Comparison of ENCODE assay signal across 9 mouse cellular contexts in the genomic region with DNA sequence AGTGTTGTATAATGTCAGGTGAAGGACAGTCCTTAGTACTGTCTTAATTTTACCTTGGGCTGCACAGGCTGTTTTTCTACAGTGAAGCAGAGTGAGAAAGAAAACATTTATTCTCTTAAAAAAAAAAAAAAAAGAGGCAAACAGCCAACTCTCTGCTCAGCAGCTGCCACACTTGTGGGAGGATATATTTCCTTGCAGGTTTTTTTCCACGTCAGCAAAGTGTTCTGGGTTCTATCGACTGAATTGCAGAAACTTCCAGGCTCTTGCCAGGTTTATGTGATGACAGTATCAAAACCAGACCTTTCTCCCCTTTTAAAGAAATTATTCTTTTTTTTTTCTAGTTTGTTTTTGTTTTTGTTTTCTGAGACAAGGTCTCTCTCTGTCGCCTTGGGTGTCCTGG. TPM values are rescaled to one million over a fixed set of nuclear protein-coding genes. Genes with fewer than 3 reads are reported as not detected.
DNase-seq lines count a peak whose midpoint lies in the region; ATAC-seq and TF ChIP-seq lines count a peak whose summit lies in the region.
"Had no signal": no experiment of that assay in that cellular context is flagged by ENCODE, and none has a peak within 500 bp of the region (broad histone marks: within the 10 kb centered on the region; RNA-seq: fewer than 3 reads in every experiment).

No protein-coding gene starts in this region.

- no peak for TF ChIP-seq POLR2A in cortical plate, adult 2 months (IDR thresholded peaks at IDR 0.05; ENCODE audit: extremely low read depth, insufficient read depth, low read length)

- no peak overlapping the region for H3K9ac ChIP-seq in kidney, embryonic 15.5 days
- no peak overlapping the region for H3K9ac ChIP-seq in intestine, embryonic 14.5 days (ENCODE audit: low read length)
- no peak overlapping the region for H3K9ac ChIP-seq in midbrain, embryonic 15.5 days

- H3K4me3 ChIP-seq in kidney, embryonic 15.5 days (replicated peaks): peak overlapping the region; percentile 97
- H3K4me3 ChIP-seq in cortical plate, adult 2 months (ENCODE audit: insufficient read depth, low read length): peak overlapping the region; percentile 73; the same call in 1 of the 2 replicates
- no peak overlapping the region for H3K4me3 ChIP-seq in intestine, embryonic 14.5 days (ENCODE audit: low read depth, low read length)
- peak overlapping the region; percentile 73; the same call in 1 of the 2 replicates for H3K4me3 ChIP-seq in midbrain, embryonic 15.5 days

- ATAC-seq in kidney, embryonic 15.5 days (replicated peaks; ENCODE audit: low FRiP score): no peak
- no peak for ATAC-seq in intestine, embryonic 14.5 days (replicated peaks; ENCODE audit: low FRiP score, low TSS enrichment, low read depth)
- no peak for ATAC-seq in midbrain, embryonic 15.5 days (replicated peaks)

- H3K27me3 ChIP-seq in kidney, embryonic 15.5 days: no peaks in the 10 kb centered on the region
- H3K27me3 ChIP-seq in intestine, embryonic 14.5 days (replicated peaks; ENCODE audit: control insufficient read depth, insufficient read depth, low read length): no peaks in the 10 kb centered on the region
- no peaks in the 10 kb centered on the region; the same call in 1 of the 2 replicates for H3K27me3 ChIP-seq in midbrain, embryonic 15.5 days (replicated peaks)
- H3K27me3 ChIP-seq: Patski had no signal

- peaks cover 12% of the 10 kb centered on the region for H3K4me1 ChIP-seq in kidney, embryonic 15.5 days
- H3K4me1 ChIP-seq in cortical plate, adult 2 months (ENCODE audit: control insufficient read depth, insufficient read depth, low read length): no peaks in the 10 kb centered on the region; the same call in 1 of the 2 replicates
- H3K4me1 ChIP-seq in intestine, embryonic 14.5 days (replicated peaks; ENCODE audit: control insufficient read depth, insufficient read depth, low read length): peaks cover 4% of the 10 kb centered on the region; the same call in 1 of the 2 replicates
- peaks cover 14% of the 10 kb centered on the region for H3K4me1 ChIP-seq in midbrain, embryonic 15.5 days

- peaks cover 6% of the 10 kb centered on the region for H3K36me3 ChIP-seq in kidney, embryonic 15.5 days
- H3K36me3 ChIP-seq in intestine, embryonic 14.5 days (ENCODE audit: control insufficient read depth, insufficient read depth, low read length): peaks cover 9% of the 10 kb centered on the region
- no peaks in the 10 kb centered on the region for H3K36me3 ChIP-seq in midbrain, embryonic 15.5 days (replicated peaks)

- peak overlapping the region; percentile 78 for H3K4me2 ChIP-seq in kidney, embryonic 15.5 days
- peak overlapping the region; percentile 72 for H3K4me2 ChIP-seq in intestine, embryonic 14.5 days (ENCODE audit: low read length)
- peak overlapping the region; percentile 83 for H3K4me2 ChIP-seq in midbrain, embryonic 15.5 days

- DNase-seq in kidney, postnatal 36 days: no peak
- DNase-seq in intestine, embryonic 14.5 days (ENCODE audit: low spot score): no peak
- DNase-seq in right cerebral cortex, postnatal 4 days: no peak
- no peak for DNase-seq in gastrocnemius, postnatal 4 days (ENCODE audit: low spot score in 2 of 2)
- no peak for DNase-seq in thymus, postnatal 36 days

- 50% methylated on average over 3 of the region's 3 CpGs for WGBS in kidney, embryonic 15.5 days
- WGBS in intestine, embryonic 14.5 days: 29% methylated on average over 3 of the region's 3 CpGs
- WGBS in midbrain, embryonic 15.5 days: 65% methylated on average over 3 of the region's 3 CpGs

- no peak overlapping the region for H3K27ac ChIP-seq in kidney, embryonic 15.5 days
- H3K27ac ChIP-seq in cortical plate, adult 2 months (ENCODE audit: insufficient read depth, low read length): no peak overlapping the region
- H3K27ac ChIP-seq in intestine, embryonic 14.5 days (ENCODE audit: low read depth): no peak overlapping the region
- no peak overlapping the region for H3K27ac ChIP-seq in midbrain, embryonic 15.5 days

- no peak for TF ChIP-seq CTCF in cortical plate, adult 2 months (IDR thresholded peaks at IDR 0.05; ENCODE audit: extremely low read depth, insufficient read depth, low read length)

- H3K9me3 ChIP-seq in kidney, embryonic 15.5 days (replicated peaks): no peaks in the 10 kb centered on the region
- no peaks in the 10 kb centered on the region for H3K9me3 ChIP-seq in intestine, embryonic 14.5 days (ENCODE audit: control insufficient read depth, low read length)
- no peaks in the 10 kb centered on the region for H3K9me3 ChIP-seq in midbrain, embryonic 15.5 days

RNA-seq across cellular contexts. Expression of a gene that starts 0.9 kb away (rescaled TPM):
- 27.3 and 28.6 TPM in 2 replicates for polyA plus RNA-seq in kidney, embryonic 15.5 days (2015; fragmentation: Nextera tagmentation; extraction: Ambion mirVana)
- 14.4 and 16.0 TPM in 2 replicates for polyA plus RNA-seq in cortical plate, adult 2 months (2012; rRNA removed)
- polyA plus RNA-seq in intestine, embryonic 14.5 days (2014; fragmentation: Nextera tagmentation; extraction: Ambion mirVana): 27.3 and 29.0 TPM in 2 replicates
- polyA plus RNA-seq in midbrain, embryonic 15.5 days (2015; fragmentation: Nextera tagmentation; extraction: Ambion mirVana): 13.8 and 17.1 TPM in 2 replicates
- 10 to 100 TPM; 11.4 to 13.8 TPM for total RNA-seq in gastrocnemius, postnatal 4 days (2021)
